Mouse (Mus musculus): ENCODE measurements around the gene Fndc8. TPM values are rescaled to one million over a fixed set of nuclear protein-coding genes. Genes with fewer than 3 reads are reported as not detected.
A peak's percentile ranks its signal among the peaks of the same experiment; 100 is the strongest.

The Fndc8 gene
- 0.18 and 0.22 TPM in 2 replicates for polyA plus RNA-seq (2016; fragmentation: Nextera tagmentation; extraction: Ambion mirVana)

- Histone ChIP-seq H3K4me1 (peaks cover 23% of the 10 kb centered on the region), H3K9me3 (no peaks in the 10 kb centered on the region), H3K27ac (no peak within 1 kb of the TSS), H3K36me3 (replicated peaks) (peaks cover under 1% of the 10 kb centered on the region; the same call in 1 of the 2 replicates), H3K4me3 (no peak within 1 kb of the TSS), H3K27me3 (ENCODE audit: poor library complexity, severe bottlenecking) (peaks cover 7% of the 10 kb centered on the region; the same call in 1 of the 2 replicates)
- DNase-seq (ENCODE audit: extremely low spot score, low spot score), result no peak
- 72% methylated on average over 7 of the region's 7 CpGs for WGBS
Measured at GRCm38 (mm10) chr11:82891936-82892335, at the start of gene Fndc8. Gene Fndc8, plus strand, starts transcription at chr11:82892124.

GRCm38 (mm10) chr11:82844771-82845414 is 47.0 kb upstream of the Fndc8 start:
- DNase-seq (ENCODE audit: extremely low spot score, low spot score), result no peak
- H3K9me3 ChIP-seq, result no peaks in the 10 kb centered on the region
- H3K27me3 ChIP-seq (ENCODE audit: poor library complexity, severe bottlenecking), result peaks cover 25% of the 10 kb centered on the region
- peak overlapping the region; percentile 76 for H3K27ac ChIP-seq
- H3K4me3 ChIP-seq, result peak overlapping the region; percentile 25; the same call in 1 of the 2 replicates
- 77% methylated on average over 11 of the region's 11 CpGs for WGBS
- H3K36me3 ChIP-seq (replicated peaks), result no peaks in the 10 kb centered on the region
- H3K4me1 ChIP-seq, result peaks cover 48% of the 10 kb centered on the region

GRCm38 (mm10) chr11:82845415-82846078 is 46.4 kb upstream of the Fndc8 start:
- H3K4me3 ChIP-seq, result peak overlapping the region; percentile 25
- no peaks in the 10 kb centered on the region for H3K9me3 ChIP-seq
- H3K27ac ChIP-seq, result peak overlapping the region; percentile 76
- peaks cover 49% of the 10 kb centered on the region for H3K4me1 ChIP-seq
- peak; percentile 51 for DNase-seq (ENCODE audit: extremely low spot score, low spot score)
- peaks cover 25% of the 10 kb centered on the region for H3K27me3 ChIP-seq (ENCODE audit: poor library complexity, severe bottlenecking)
- WGBS, result 29% methylated on average over 16 of the region's 16 CpGs
- H3K36me3 ChIP-seq (replicated peaks), result no peaks in the 10 kb centered on the region

- WGBS, result 26% methylated on average over 4 of the region's 4 CpGs
- Histone ChIP-seq H3K4me1 (peaks cover 51% of the 10 kb centered on the region), H3K36me3 (replicated peaks) (no peaks in the 10 kb centered on the region), H3K27me3 (ENCODE audit: poor library complexity, severe bottlenecking) (peaks cover 25% of the 10 kb centered on the region), H3K4me3 (peak overlapping the region; percentile 25), H3K9me3 (no peaks in the 10 kb centered on the region), H3K27ac (peak overlapping the region; percentile 76)
- no peak for DNase-seq (ENCODE audit: extremely low spot score, low spot score)
Measured at GRCm38 (mm10) chr11:82846079-82846436, 45.9 kb upstream of the Fndc8 start.

- Histone ChIP-seq H3K27me3 (ENCODE audit: poor library complexity, severe bottlenecking) (peaks cover 25% of the 10 kb centered on the region), H3K4me1 (peaks cover 52% of the 10 kb centered on the region), H3K27ac (peak overlapping the region; percentile 31), H3K4me3 (no peak overlapping the region), H3K9me3 (no peaks in the 10 kb centered on the region), H3K36me3 (replicated peaks) (no peaks in the 10 kb centered on the region)
- no peak for DNase-seq (ENCODE audit: extremely low spot score, low spot score)
- WGBS, result 66% methylated on average over 3 of the region's 3 CpGs
Measured at GRCm38 (mm10) chr11:82846938-82847337, 45.0 kb upstream of the Fndc8 start.

GRCm38 (mm10) chr11:82847571-82848000 is 44.3 kb upstream of the Fndc8 start:
- peaks cover 52% of the 10 kb centered on the region for H3K4me1 ChIP-seq
- 20% methylated on average over 6 of the region's 6 CpGs for WGBS
- H3K9me3 ChIP-seq, result no peaks in the 10 kb centered on the region
- no peak for DNase-seq (ENCODE audit: extremely low spot score, low spot score)
- peaks cover 25% of the 10 kb centered on the region for H3K27me3 ChIP-seq (ENCODE audit: poor library complexity, severe bottlenecking)
- peak overlapping the region; percentile 31; the same call in 1 of the 2 replicates for H3K27ac ChIP-seq
- no peaks in the 10 kb centered on the region for H3K36me3 ChIP-seq (replicated peaks)
- H3K4me3 ChIP-seq, result no peak overlapping the region

- Histone ChIP-seq H3K36me3 (replicated peaks) (no peaks in the 10 kb centered on the region), H3K27me3 (ENCODE audit: poor library complexity, severe bottlenecking) (peaks cover 10% of the 10 kb centered on the region), H3K27ac (peak overlapping the region; percentile 40; the same call in 1 of the 2 replicates), H3K4me1 (peaks cover 44% of the 10 kb centered on the region), H3K9me3 (no peaks in the 10 kb centered on the region), H3K4me3 (no peak overlapping the region)
- no peak for DNase-seq (ENCODE audit: extremely low spot score, low spot score)
- WGBS, result 75% methylated on average over 5 of the region's 5 CpGs
Measured at GRCm38 (mm10) chr11:82850259-82850658, 41.7 kb upstream of the Fndc8 start.

- no peaks in the 10 kb centered on the region for H3K9me3 ChIP-seq
- peaks cover 37% of the 10 kb centered on the region for H3K4me1 ChIP-seq
- H3K27ac ChIP-seq, result no peak overlapping the region
- DNase-seq (ENCODE audit: extremely low spot score, low spot score), result no peak
- no peaks in the 10 kb centered on the region for H3K36me3 ChIP-seq (replicated peaks)
- WGBS, result 90% methylated on average over 11 of the region's 11 CpGs
- H3K27me3 ChIP-seq (ENCODE audit: poor library complexity, severe bottlenecking), result no peaks in the 10 kb centered on the region
- H3K4me3 ChIP-seq, result no peak overlapping the region
Measured at GRCm38 (mm10) chr11:82852115-82852514, 39.8 kb upstream of the Fndc8 start.

- 83% methylated on average over 10 of the region's 10 CpGs for WGBS
- Histone ChIP-seq H3K27ac (no peak overlapping the region), H3K4me3 (no peak overlapping the region), H3K27me3 (ENCODE audit: poor library complexity, severe bottlenecking) (no peaks in the 10 kb centered on the region), H3K36me3 (replicated peaks) (no peaks in the 10 kb centered on the region), H3K4me1 (peaks cover 33% of the 10 kb centered on the region), H3K9me3 (no peaks in the 10 kb centered on the region)
- no peak for DNase-seq (ENCODE audit: extremely low spot score, low spot score)
Measured at GRCm38 (mm10) chr11:82852540-82852939, 39.4 kb upstream of the Fndc8 start.

- H3K27me3 ChIP-seq (ENCODE audit: poor library complexity, severe bottlenecking), result no peaks in the 10 kb centered on the region
- H3K36me3 ChIP-seq (replicated peaks), result no peaks in the 10 kb centered on the region
- H3K9me3 ChIP-seq, result no peaks in the 10 kb centered on the region
- no peak overlapping the region for H3K27ac ChIP-seq
- 90% methylated on average over 7 of the region's 7 CpGs for WGBS
- peaks cover 29% of the 10 kb centered on the region for H3K4me1 ChIP-seq
- no peak for DNase-seq (ENCODE audit: extremely low spot score, low spot score)
- no peak overlapping the region for H3K4me3 ChIP-seq
Measured at GRCm38 (mm10) chr11:82852958-82853357, 39.0 kb upstream of the Fndc8 start.

GRCm38 (mm10) chr11:82854111-82854510 is 37.8 kb upstream of the Fndc8 start:
- 88% methylated on average over 6 of the region's 6 CpGs for WGBS
- no peak overlapping the region for H3K27ac ChIP-seq
- H3K4me1 ChIP-seq, result peaks cover 28% of the 10 kb centered on the region

GRCm38 (mm10) chr11:82855327-82855973 is 36.5 kb upstream of the Fndc8 start:
- H3K9me3 ChIP-seq, result no peaks in the 10 kb centered on the region
- 93% methylated on average over 9 of the region's 9 CpGs for WGBS

More at GRCm38 (mm10) chr11:82854111-82854510, 37.8 kb upstream of the Fndc8 start:
- DNase-seq (ENCODE audit: extremely low spot score, low spot score), result no peak
- H3K27me3 ChIP-seq (ENCODE audit: poor library complexity, severe bottlenecking), result no peaks in the 10 kb centered on the region
- H3K36me3 ChIP-seq (replicated peaks), result no peaks in the 10 kb centered on the region
- no peak overlapping the region for H3K4me3 ChIP-seq
- H3K9me3 ChIP-seq, result no peaks in the 10 kb centered on the region

GRCm38 (mm10) chr11:82856032-82856431 is 35.9 kb upstream of the Fndc8 start:
- DNase-seq (ENCODE audit: extremely low spot score, low spot score), result no peak
- peak overlapping the region; percentile 26; the same call in 1 of the 2 replicates for H3K27ac ChIP-seq

More at GRCm38 (mm10) chr11:82855327-82855973, 36.5 kb upstream of the Fndc8 start:
- Histone ChIP-seq H3K4me3 (no peak overlapping the region), H3K27ac (0 out of 2 replicates have a peak overlapping the region, but pooled peaks have one; percentile 2), H3K4me1 (peaks cover 18% of the 10 kb centered on the region), H3K27me3 (ENCODE audit: poor library complexity, severe bottlenecking) (no peaks in the 10 kb centered on the region), H3K36me3 (replicated peaks) (no peaks in the 10 kb centered on the region)
- DNase-seq (ENCODE audit: extremely low spot score, low spot score), result no peak

More at GRCm38 (mm10) chr11:82856032-82856431, 35.9 kb upstream of the Fndc8 start:
- no peaks in the 10 kb centered on the region for H3K27me3 ChIP-seq (ENCODE audit: poor library complexity, severe bottlenecking)
- H3K4me1 ChIP-seq, result peaks cover 14% of the 10 kb centered on the region
- 78% methylated on average over 10 of the region's 10 CpGs for WGBS
- no peaks in the 10 kb centered on the region for H3K9me3 ChIP-seq
- no peaks in the 10 kb centered on the region for H3K36me3 ChIP-seq (replicated peaks)
- H3K4me3 ChIP-seq, result no peak overlapping the region
